Mouse (Mus musculus) lung, embryonic 15.5 days (tissue): ENCODE results near the gene Gpr153. TPM values are rescaled to one million over a fixed set of nuclear protein-coding genes. Genes with fewer than 3 reads are reported as not detected.
A peak's percentile ranks its signal among the peaks of the same experiment; 100 is the strongest.

Experiments
- ATAC-seq: fragments of 200-750 bp; cut with Nextera tagmentation; 2 replicates; pipeline ENCODE4 v1.8.0; 2017; ENCODE audit warnings: moderate number of reproducible peaks, borderline replicate concordance; ENCODE audit not compliant: low FRiP score, low TSS enrichment; ENCODE audit errors: extremely low read depth
- H3K27ac ChIP-seq: fragments of 300-500 bp; sonication (generic); 2 replicates; pipeline ENCODE4 v1.5.1; 2015; ENCODE audit warnings: moderate library complexity, mild to moderate bottlenecking, inconsistent platforms
- H3K27me3 ChIP-seq: fragments of 300-500 bp; sonication (generic); 2 replicates; pipeline ENCODE4 v1.6.1; 2015; ENCODE audit warnings: inconsistent platforms
- H3K36me3 ChIP-seq: fragments of 300-500 bp; sonication (generic); 2 replicates; pipeline ENCODE4 v1.6.1; 2015; ENCODE audit warnings: inconsistent platforms
- H3K4me1 ChIP-seq: fragments of 300-500 bp; sonication (generic); 2 replicates; pipeline ENCODE4 v1.6.1; 2015; ENCODE audit warnings: inconsistent platforms
- H3K4me2 ChIP-seq: fragments of 300-500 bp; sonication (generic); 2 replicates; pipeline ENCODE4 v1.6.1; 2015; ENCODE audit warnings: inconsistent platforms, mild to moderate bottlenecking, moderate library complexity
- H3K4me3 ChIP-seq: fragments of 300-500 bp; sonication (generic); 2 replicates; pipeline ENCODE4 v1.5.1; 2015; ENCODE audit warnings: mild to moderate bottlenecking, inconsistent platforms
- H3K9ac ChIP-seq: fragments of 300-500 bp; sonication (generic); 2 replicates; pipeline ENCODE4 v1.6.1; 2015; ENCODE audit warnings: inconsistent platforms
- H3K9me3 ChIP-seq: fragments of 300-500 bp; sonication (generic); 2 replicates; pipeline ENCODE4 v1.6.1; 2016; ENCODE audit warnings: inconsistent platforms
- WGBS: fragments of 180-500 bp; shearing (Covaris S2); methylation state at CpG from one replicate; pipeline ENCODE4 v1.1.7; 2015; 5-methylcytosine and 5-hydroxymethylcytosine counted together
- polyA plus RNA-seq: library from polyadenylated mRNA; unstranded; fragments of >200 nt; fragmentation: Nextera tagmentation; extraction: Ambion mirVana; gene quantifications from 2 replicates; pipeline ENCODE4 v1.2.1, GENCODE M21; 2015

The Gpr153 gene
- polyA plus RNA-seq, 1 experiment from 2014 or later, result 14.9 TPM

GRCm38 (mm10) chr4:152307542-152307941 is 33.5 kb downstream of the Gpr153 start:
- H3K27me3 ChIP-seq, result peaks cover 21% of the 10 kb centered on the region
- no peak overlapping the region for H3K27ac ChIP-seq
- H3K9me3 ChIP-seq, result no peaks in the 10 kb centered on the region
- H3K36me3 ChIP-seq, result peaks cover 26% of the 10 kb centered on the region
- peaks cover 3% of the 10 kb centered on the region; the same call in 1 of the 2 replicates for H3K4me1 ChIP-seq
- H3K4me2 ChIP-seq, result no peak overlapping the region
- no peak overlapping the region for H3K4me3 ChIP-seq
- no peak for ATAC-seq
- 80% methylated on average over 9 of the region's 9 CpGs for WGBS
- no peak overlapping the region for H3K9ac ChIP-seq

GRCm38 (mm10) chr4:152312186-152312585 is 38.2 kb downstream of the Gpr153 start:
- Histone ChIP-seq H3K9me3 (no peaks in the 10 kb centered on the region), H3K4me3 (0 out of 2 replicates have a peak overlapping the region, but pooled peaks have one; percentile 24), H3K36me3 (peaks cover 4% of the 10 kb centered on the region; the same call in 1 of the 2 replicates), H3K9ac (no peak overlapping the region), H3K4me1 (peaks cover 20% of the 10 kb centered on the region), H3K4me2 (peak overlapping the region; percentile 54), H3K27me3 (peaks cover 67% of the 10 kb centered on the region), H3K27ac (no peak overlapping the region)
- 3% methylated on average over 14 of the region's 14 CpGs for WGBS
- no peak for ATAC-seq

GRCm38 (mm10) chr4:152313211-152313632 is 39.2 kb downstream of the Gpr153 start:
- H3K27ac ChIP-seq, result no peak overlapping the region
- no peak for ATAC-seq
- WGBS, result under 1% methylated on average over 29 of the region's 29 CpGs
- H3K9ac ChIP-seq, result no peak overlapping the region
- peaks cover 77% of the 10 kb centered on the region for H3K27me3 ChIP-seq
- peaks cover 4% of the 10 kb centered on the region; the same call in 1 of the 2 replicates for H3K36me3 ChIP-seq
- H3K4me1 ChIP-seq, result peaks cover 20% of the 10 kb centered on the region
- peak overlapping the region; percentile 54 for H3K4me2 ChIP-seq
- peak overlapping the region; percentile 24 for H3K4me3 ChIP-seq
- H3K9me3 ChIP-seq, result no peaks in the 10 kb centered on the region

GRCm38 (mm10) chr4:152313934-152314333 is 39.9 kb downstream of the Gpr153 start:
- no peak overlapping the region; the same call in 1 of the 2 replicates for H3K4me2 ChIP-seq
- H3K4me1 ChIP-seq, result peaks cover 22% of the 10 kb centered on the region
- ATAC-seq, result no peak
- no peak overlapping the region for H3K9ac ChIP-seq
- H3K27me3 ChIP-seq, result peaks cover 81% of the 10 kb centered on the region
- no peak overlapping the region for H3K27ac ChIP-seq
- H3K4me3 ChIP-seq, result no peak overlapping the region
- H3K9me3 ChIP-seq, result no peaks in the 10 kb centered on the region
- no peaks in the 10 kb centered on the region for H3K36me3 ChIP-seq

- no peaks in the 10 kb centered on the region for H3K36me3 ChIP-seq
- H3K27me3 ChIP-seq, result peaks cover 80% of the 10 kb centered on the region
- H3K4me3 ChIP-seq, result peak overlapping the region; percentile 22
- no peak for ATAC-seq
- no peaks in the 10 kb centered on the region for H3K9me3 ChIP-seq
- WGBS, result under 1% methylated on average over 43 of the region's 43 CpGs
- peaks cover 22% of the 10 kb centered on the region for H3K4me1 ChIP-seq
- H3K4me2 ChIP-seq, result peak overlapping the region; percentile 48
- no peak overlapping the region for H3K9ac ChIP-seq
- no peak overlapping the region for H3K27ac ChIP-seq
Measured at GRCm38 (mm10) chr4:152315498-152316213, 41.6 kb downstream of the Gpr153 start.

- no peak overlapping the region for H3K9ac ChIP-seq
- H3K4me3 ChIP-seq, result no peak overlapping the region
- H3K27me3 ChIP-seq, result peaks cover 60% of the 10 kb centered on the region
- H3K4me1 ChIP-seq, result peaks cover 18% of the 10 kb centered on the region
- no peak overlapping the region for H3K4me2 ChIP-seq
- no peaks in the 10 kb centered on the region for H3K36me3 ChIP-seq
- H3K9me3 ChIP-seq, result no peaks in the 10 kb centered on the region
- ATAC-seq, result no peak
- WGBS, result 53% methylated on average over 6 of the region's 6 CpGs
- H3K27ac ChIP-seq, result no peak overlapping the region
Measured at GRCm38 (mm10) chr4:152317631-152318033, 43.6 kb downstream of the Gpr153 start.

- peak within 1 kb of the TSS; percentile 45 for H3K4me2 ChIP-seq
- no peaks in the 10 kb centered on the region for H3K36me3 ChIP-seq
- peaks cover 8% of the 10 kb centered on the region for H3K4me1 ChIP-seq
- no peaks in the 10 kb centered on the region for H3K9me3 ChIP-seq
- peak within 1 kb of the TSS; percentile 12; the same call in 1 of the 2 replicates for H3K4me3 ChIP-seq
- H3K27ac ChIP-seq, result no peak within 1 kb of the TSS
- WGBS, result 3% methylated on average over 26 of the region's 26 CpGs
- peaks cover 49% of the 10 kb centered on the region for H3K27me3 ChIP-seq
- no peak for ATAC-seq
- peak within 1 kb of the TSS; percentile 18; the same call in 1 of the 2 replicates for H3K9ac ChIP-seq
Measured at GRCm38 (mm10) chr4:152318517-152319234, 44.6 kb downstream of the Gpr153 start, which contains the start of gene Rnf207. TSS of gene Rnf207 (minus strand) at chr4:152318993.

GRCm38 (mm10) chr4:152321464-152321863 is 47.4 kb downstream of the Gpr153 start:
- peaks cover 22% of the 10 kb centered on the region for H3K27me3 ChIP-seq
- 41% methylated on average over 5 of the region's 5 CpGs for WGBS
- H3K9me3 ChIP-seq, result no peaks in the 10 kb centered on the region
- no peak overlapping the region for H3K4me2 ChIP-seq
- no peaks in the 10 kb centered on the region for H3K36me3 ChIP-seq
- H3K4me3 ChIP-seq, result no peak overlapping the region
- peaks cover 3% of the 10 kb centered on the region; the same call in 1 of the 2 replicates for H3K4me1 ChIP-seq
- no peak for ATAC-seq
- no peak overlapping the region for H3K9ac ChIP-seq
- no peak overlapping the region for H3K27ac ChIP-seq

GRCm38 (mm10) chr4:152324641-152325562 is 50.9 kb downstream of the Gpr153 start:
- H3K27ac ChIP-seq, result no peak overlapping the region; the same call in 1 of the 2 replicates
- H3K4me3 ChIP-seq, result peak overlapping the region; percentile 90
- peak; percentile 11; the same call in 1 of the 2 replicates for ATAC-seq
- 50% methylated on average over 16 of the region's 16 CpGs for WGBS
- peak overlapping the region; percentile 70 for H3K4me2 ChIP-seq
- peak overlapping the region; percentile 32; the same call in 1 of the 2 replicates for H3K9ac ChIP-seq
- no peaks in the 10 kb centered on the region for H3K9me3 ChIP-seq
- H3K4me1 ChIP-seq, result peaks cover 11% of the 10 kb centered on the region
- no peaks in the 10 kb centered on the region; the same call in 1 of the 2 replicates for H3K27me3 ChIP-seq
- H3K36me3 ChIP-seq, result peaks cover 18% of the 10 kb centered on the region

GRCm38 (mm10) chr4:152325574-152326411 is 51.8 kb downstream of the Gpr153 start, which contains the start of gene Rpl22:
TSS of gene Rpl22 (plus strand) at chr4:152325742.
- H3K4me2 ChIP-seq, result peak within 1 kb of the TSS; percentile 70
- H3K4me1 ChIP-seq, result peaks cover 11% of the 10 kb centered on the region
- peaks cover 27% of the 10 kb centered on the region for H3K36me3 ChIP-seq
- peak within 1 kb of the TSS; percentile 90 for H3K4me3 ChIP-seq
- no peaks in the 10 kb centered on the region for H3K9me3 ChIP-seq
- no peaks in the 10 kb centered on the region; the same call in 1 of the 2 replicates for H3K27me3 ChIP-seq
- peak within 1 kb of the TSS; percentile 58 for H3K27ac ChIP-seq
- ATAC-seq, result peak; percentile 97
- H3K9ac ChIP-seq, result peak within 1 kb of the TSS; percentile 92
- under 1% methylated on average over 68 of the region's 70 CpGs for WGBS
